In genomic region chr4:43040114-43040572, GRCm38 (mm10) we compare ENCODE assay signal across 8 mouse cellular contexts. TPM values are rescaled to one million over a fixed set of nuclear protein-coding genes. Genes with fewer than 3 reads are reported as not detected.
DNase-seq lines count a peak whose midpoint lies in the region; ATAC-seq and TF ChIP-seq lines count a peak whose summit lies in the region.

No protein-coding gene starts in this region.

- POLR2A ChIA-PET in Patski (lab: Charles Lee): interaction anchor here (1.0 to 1.1 kb wide), 2 partner anchors 8 to 10 kb away, joined by 3 read pairs; partner anchors contain the start of gene Stoml2

- peak overlapping the region; percentile 81 for H3K27ac ChIP-seq in hindbrain, embryonic 14.5 days

- in situ Hi-C loops in Patski (cut with MboI; ENCODE audit: low pct_unique_long_range_greater_than_20kb): no loop called here

- H3K4me1 ChIP-seq in hindbrain, embryonic 14.5 days (replicated peaks; ENCODE audit: control insufficient read depth, insufficient read depth, low read length): peaks cover 37% of the 10 kb centered on the region

- H3K4me3 ChIP-seq in hindbrain, embryonic 14.5 days (replicated peaks; ENCODE audit: low read length): peak overlapping the region; percentile 75

- TF ChIP-seq CTCF in Patski (IDR thresholded peaks at IDR 0.05): no peak

- H3K9me3 ChIP-seq in hindbrain, embryonic 14.5 days (ENCODE audit: control insufficient read depth, low read length): no peaks in the 10 kb centered on the region

- peaks cover 15% of the 10 kb centered on the region for H3K36me3 ChIP-seq in hindbrain, embryonic 14.5 days (replicated peaks; ENCODE audit: control insufficient read depth, insufficient read depth)

- DNase-seq in Patski (ENCODE audit: low read depth, low spot score): peak; percentile 89
- peak; percentile 94 to 96 for DNase-seq in cerebellum, postnatal 14 days
- DNase-seq in frontal cortex, postnatal 14 days (ENCODE audit: low spot score in 2 of 2): peak; percentile 90 to 95
- DNase-seq in hindbrain, embryonic 14.5 days (ENCODE audit: low spot score): peak; percentile 88
- DNase-seq in layer of hippocampus, postnatal 36 days: peak; percentile 93 to 94
- DNase-seq in lung, postnatal 36 days: peak; percentile 99
- peak; percentile 99 for DNase-seq in retina, postnatal 1 day
- DNase-seq in urinary bladder, adult 18-20 months (ENCODE audit: low spot score in 2 of 2): peak; percentile 82 to 95

- H3K4me2 ChIP-seq in hindbrain, embryonic 14.5 days (replicated peaks): peak overlapping the region; percentile 76

- CTCF ChIA-PET in Patski (lab: Charles Lee): no interaction called here

- peak; percentile 90 for ATAC-seq in Patski
- peak; percentile 97 for ATAC-seq in hindbrain, embryonic 14.5 days (ENCODE audit: low FRiP score)

- H3K9ac ChIP-seq in hindbrain, embryonic 14.5 days: peak overlapping the region; percentile 84

- H3K27me3 ChIP-seq in Patski: no peaks in the 10 kb centered on the region
- no peaks in the 10 kb centered on the region for H3K27me3 ChIP-seq in hindbrain, embryonic 14.5 days (ENCODE audit: control insufficient read depth, insufficient read depth, low read length)

- whole genome bisulfite sequencing in hindbrain, embryonic 14.5 days: 1% methylated on average over 25 of the region's 25 CpGs

RNA-seq across cellular contexts. Expression of gene Fam214b, which starts 5.9 kb away (rescaled TPM):
- 25.1 TPM for polyA plus RNA-seq in Patski (2021)
- polyA plus RNA-seq in hindbrain, embryonic 14.5 days (2014; fragmentation: Nextera tagmentation; extraction: Ambion mirVana): 22.6 and 22.9 TPM in 2 replicates
- total RNA-seq in layer of hippocampus, postnatal 36 days (2021): 10 to 100 TPM; 39.2 to 39.8 TPM

RNA-seq across cellular contexts. Expression of gene Stoml2, which starts 8.6 kb away (rescaled TPM):
- polyA plus RNA-seq in Patski (2021): 134 TPM
- 215 and 231 TPM in 2 replicates for polyA plus RNA-seq in hindbrain, embryonic 14.5 days (2014; fragmentation: Nextera tagmentation; extraction: Ambion mirVana)
- 100 to 1,000 TPM in 1 of 2 experiments, 10 to 100 TPM in 1; 93.4 to 102 TPM for total RNA-seq in layer of hippocampus, postnatal 36 days (2021)

RNA-seq across cellular contexts. Expression of gene Pigo, which starts 14.5 kb away (rescaled TPM):
- polyA plus RNA-seq in Patski (2021): 11.3 TPM
- 24.2 and 27.1 TPM in 2 replicates for polyA plus RNA-seq in hindbrain, embryonic 14.5 days (2014; fragmentation: Nextera tagmentation; extraction: Ambion mirVana)
- 10 to 100 TPM; 24.9 to 27.0 TPM for total RNA-seq in layer of hippocampus, postnatal 36 days (2021)

RNA-seq across cellular contexts. Expression of gene Unc13b, which starts 18.6 kb away (rescaled TPM):
- polyA plus RNA-seq in Patski (2021): 8.2 TPM
- polyA plus RNA-seq in hindbrain, embryonic 14.5 days (2014; fragmentation: Nextera tagmentation; extraction: Ambion mirVana): 18.9 and 19.5 TPM in 2 replicates
- total RNA-seq in layer of hippocampus, postnatal 36 days (2021): 10 to 100 TPM; 39.1 to 42.1 TPM

RNA-seq across cellular contexts. Expression of gene Fancg, which starts 29.8 kb away (rescaled TPM):
- 8.1 TPM for polyA plus RNA-seq in Patski (2021)
- 15.6 and 20.1 TPM in 2 replicates for polyA plus RNA-seq in hindbrain, embryonic 14.5 days (2014; fragmentation: Nextera tagmentation; extraction: Ambion mirVana)
- 1 to 10 TPM; 8.3 to 8.9 TPM for total RNA-seq in layer of hippocampus, postnatal 36 days (2021)

Comparison
In these comparisons a context has a peak if more than half of its experiments do, and no peak if none do; other contexts are left out.
1. Peak in every context shown above with its lines: DNase-seq, ATAC-seq, H3K4me3 ChIP-seq and H3K27ac ChIP-seq.